ENCODE assay signal across 7 mouse cellular contexts in the genomic region with DNA sequence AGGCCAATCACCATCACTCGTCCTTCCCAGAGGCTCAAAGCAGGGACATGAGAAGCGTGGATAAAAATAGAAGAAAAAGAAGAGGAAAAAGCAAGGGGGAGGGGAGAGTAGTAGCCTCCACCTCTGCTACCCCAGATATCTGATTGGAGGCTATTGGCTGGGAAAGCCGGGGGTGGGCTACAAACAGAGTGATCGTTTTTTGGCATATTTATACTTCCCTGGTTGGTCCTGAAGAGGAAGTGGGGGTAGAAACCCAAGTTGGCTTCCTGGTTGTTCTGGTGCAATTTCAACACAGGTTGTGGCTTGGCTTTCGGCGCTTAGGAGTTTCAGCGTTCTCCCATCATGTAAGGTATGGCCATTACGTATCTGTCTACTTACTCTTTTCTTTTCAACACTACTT. TPM values are rescaled to one million over a fixed set of nuclear protein-coding genes. Genes with fewer than 3 reads are reported as not detected.
DNase-seq lines count a peak whose midpoint lies in the region; ATAC-seq and TF ChIP-seq lines count a peak whose summit lies in the region.

A gene (plus strand): TSS at position 234 of the 400 bp plus-strand sequence.

- H3K4me3 ChIP-seq in thymus, adult 2 months (ENCODE audit: control insufficient read depth, insufficient read depth, low read length) = peak within 1 kb of the TSS; percentile 63
- peak within 1 kb of the TSS; percentile 88 for H3K4me3 ChIP-seq in embryonic facial prominence, embryonic 11.5 days (ENCODE audit: low read depth, low read length)
- peak within 1 kb of the TSS; percentile 88 for H3K4me3 ChIP-seq in heart, embryonic 13.5 days
- H3K4me3 ChIP-seq in midbrain, embryonic 10.5 days = peak within 1 kb of the TSS; percentile 86

- WGBS in thymus, adult 2 months = 12% methylated on average over 8 of the region's 8 CpGs
- WGBS in embryonic facial prominence, embryonic 11.5 days = 23% methylated on average over 8 of the region's 8 CpGs
- WGBS in heart, embryonic 13.5 days = 2% methylated on average over 8 of the region's 8 CpGs
- WGBS in midbrain, embryonic 10.5 days = 33% methylated on average over 8 of the region's 8 CpGs

- H3K9me3 ChIP-seq in embryonic facial prominence, embryonic 11.5 days (replicated peaks; ENCODE audit: control insufficient read depth, low read length) = no peaks in the 10 kb centered on the region
- no peaks in the 10 kb centered on the region for H3K9me3 ChIP-seq in heart, embryonic 13.5 days
- H3K9me3 ChIP-seq in midbrain, embryonic 10.5 days (replicated peaks) = no peaks in the 10 kb centered on the region

- TF ChIP-seq CTCF in thymus, adult 2 months (IDR thresholded peaks at IDR 0.05; ENCODE audit: borderline replicate concordance, control insufficient read depth, extremely low read depth, insufficient read depth, low read length, poor library complexity) = no peak

- DNase-seq in thymus, adult 2 months = peak; percentile 8
- no peak for DNase-seq in thymus, adult 18-20 months
- peak; percentile 35 for DNase-seq in embryonic facial prominence, embryonic 11.5 days (ENCODE audit: low spot score)
- no peak for DNase-seq in left cerebral cortex, postnatal 36 days (ENCODE audit: low spot score in 2 of 2)
- peak; percentile 22 for DNase-seq in midbrain, embryonic 10.5 days (ENCODE audit: low spot score)

- no peaks in the 10 kb centered on the region for H3K36me3 ChIP-seq in thymus, adult 2 months (ENCODE audit: control insufficient read depth, insufficient read depth, low read length)
- no peaks in the 10 kb centered on the region; the same call in 1 of the 2 replicates for H3K36me3 ChIP-seq in embryonic facial prominence, embryonic 11.5 days (replicated peaks; ENCODE audit: control insufficient read depth, insufficient read depth, low read depth, low read length)
- peaks cover 19% of the 10 kb centered on the region for H3K36me3 ChIP-seq in heart, embryonic 13.5 days
- peaks cover 14% of the 10 kb centered on the region; the same call in 1 of the 2 replicates for H3K36me3 ChIP-seq in midbrain, embryonic 10.5 days

- no peaks in the 10 kb centered on the region for H3K27me3 ChIP-seq in thymus, adult 2 months (ENCODE audit: control insufficient read depth, insufficient read depth, low read length)
- H3K27me3 ChIP-seq in embryonic facial prominence, embryonic 11.5 days (ENCODE audit: control insufficient read depth, insufficient read depth, low read length) = no peaks in the 10 kb centered on the region
- no peaks in the 10 kb centered on the region for H3K27me3 ChIP-seq in heart, embryonic 13.5 days (replicated peaks)
- H3K27me3 ChIP-seq in midbrain, embryonic 10.5 days (ENCODE audit: low read depth, poor library complexity, severe bottlenecking) = no peaks in the 10 kb centered on the region

- TF ChIP-seq POLR2A in thymus, adult 2 months (IDR thresholded peaks at IDR 0.05; ENCODE audit: control insufficient read depth, extremely low read depth, insufficient read depth, low read length, poor library complexity) = no peak

- intact Hi-C loops in left cerebral cortex, postnatal 36 days (cut with DNase I) = loop anchor here (2.0 to 5.0 kb wide), 2 partner anchors 34 to 39 kb away; a partner anchor contains a TSS

- peak within 1 kb of the TSS; percentile 97 for H3K9ac ChIP-seq in embryonic facial prominence, embryonic 11.5 days (replicated peaks; ENCODE audit: low read length)
- peak within 1 kb of the TSS; percentile 98 for H3K9ac ChIP-seq in heart, embryonic 13.5 days

- no peak within 1 kb of the TSS for H3K27ac ChIP-seq in thymus, adult 2 months (ENCODE audit: control insufficient read depth, insufficient read depth, low read length)
- H3K27ac ChIP-seq in embryonic facial prominence, embryonic 11.5 days (replicated peaks; ENCODE audit: low read depth, low read length) = peak within 1 kb of the TSS; percentile 89
- H3K27ac ChIP-seq in heart, embryonic 13.5 days (replicated peaks) = peak within 1 kb of the TSS; percentile 98
- peak within 1 kb of the TSS; percentile 98 for H3K27ac ChIP-seq in midbrain, embryonic 10.5 days (replicated peaks)

- H3K4me2 ChIP-seq in embryonic facial prominence, embryonic 11.5 days (ENCODE audit: low read depth, low read length) = peak within 1 kb of the TSS; percentile 87
- H3K4me2 ChIP-seq in heart, embryonic 13.5 days = peak within 1 kb of the TSS; percentile 85

- ATAC-seq in embryonic facial prominence, embryonic 11.5 days (replicated peaks; ENCODE audit: insufficient number of reproducible peaks, low FRiP score, low TSS enrichment, low read depth) = no peak
- no peak for ATAC-seq in heart, embryonic 13.5 days (ENCODE audit: extremely low read depth, insufficient number of reproducible peaks, low FRiP score, low TSS enrichment)
- ATAC-seq in erythroid progenitor cell, adult 5-6 weeks (replicated peaks; ENCODE audit: low FRiP score, poor library complexity, severe bottlenecking) = no peak

- H3K4me1 ChIP-seq in thymus, adult 2 months (replicated peaks; ENCODE audit: control insufficient read depth, insufficient read depth, low read length) = peaks cover 9% of the 10 kb centered on the region; the same call in 1 of the 2 replicates
- no peaks in the 10 kb centered on the region for H3K4me1 ChIP-seq in embryonic facial prominence, embryonic 11.5 days (ENCODE audit: control insufficient read depth, insufficient read depth, low read length)
- peaks cover 45% of the 10 kb centered on the region for H3K4me1 ChIP-seq in heart, embryonic 13.5 days
- peaks cover 50% of the 10 kb centered on the region for H3K4me1 ChIP-seq in midbrain, embryonic 10.5 days

RNA-seq across cellular contexts. Expression of the gene that starts here (rescaled TPM):
- polyA plus RNA-seq in thymus, adult 2 months (2012; rRNA removed) = 2.5 and 3.4 TPM in 2 replicates
- 30.8 and 32.3 TPM in 2 replicates for polyA plus RNA-seq in embryonic facial prominence, embryonic 11.5 days (2014; fragmentation: Nextera tagmentation; extraction: Ambion mirVana)
- polyA plus RNA-seq in heart, embryonic 13.5 days (2015; fragmentation: Nextera tagmentation; extraction: Ambion mirVana) = 42.8 and 47.3 TPM in 2 replicates
- 10 to 100 TPM; 54.4 to 57.9 TPM for total RNA-seq in left cerebral cortex, postnatal 36 days (2021)
- 26.7 and 32.2 TPM in 2 replicates for polyA plus RNA-seq in midbrain, embryonic 10.5 days (2016; fragmentation: Nextera tagmentation; extraction: Ambion mirVana)
- 4.0 and 6.7 TPM in 2 replicates for total RNA-seq in erythroid progenitor cell, adult 5-6 weeks (2015; ENCODE audit: low replicate concordance)
- total RNA-seq in erythroid progenitor cell, adult 5-6 weeks (2017; ENCODE audit: low replicate concordance) = 1.6 and 12.1 TPM in 2 replicates

Comparison
In these comparisons a context has a peak if more than half of its experiments do, and no peak if none do; other contexts are left out.
1. RNA of the gene that starts here (total RNA-seq): 54.4 to 57.9 TPM in left cerebral cortex, postnatal 36 days; 1.6 to 12.1 TPM in erythroid progenitor cell, adult 5-6 weeks; every median in the first group is over 4 times any median in the second.
2. DNase-seq: peak in thymus, adult 2 months (single experiment), embryonic facial prominence, embryonic 11.5 days (single experiment) and midbrain, embryonic 10.5 days (single experiment); none in thymus, adult 18-20 months (0 of 2) and left cerebral cortex, postnatal 36 days (0 of 2).
3. Peak in every context shown above with its lines, with median percentiles within 50 percentile points of each other: H3K4me3 ChIP-seq.